Mouse (Mus musculus) ES-E14 (cell line): ENCODE data around the gene Rxfp1. TPM values are rescaled to one million over a fixed set of nuclear protein-coding genes. Genes with fewer than 3 reads are reported as not detected.

ENCODE experiments used
- DNase-seq: peaks from one replicate; pipeline ENCODE4 v3.0.0-alpha.2; 2013; ENCODE audit warnings: low read depth, low spot score
- H3K27ac ChIP-seq: 2 replicates; pipeline ENCODE4 v1.5.1; 2012; ENCODE audit warnings: low read depth, mild to moderate bottlenecking, low read length, moderate library complexity, mixed read lengths; ENCODE audit not compliant: poor library complexity, insufficient read depth, severe bottlenecking
- H3K36me3 ChIP-seq: 2 replicates; pipeline ENCODE4 v1.6.1; 2012; ENCODE audit warnings: mild to moderate bottlenecking, low read length, moderate library complexity, mixed read lengths; ENCODE audit not compliant: control insufficient read depth, poor library complexity, insufficient read depth, severe bottlenecking
- H3K4me1 ChIP-seq, 2 experiments: fragments of 150-350 bp in 1 of 2; sonication (generic) in 1 of 2; 2 replicates each; pipeline ENCODE4 v1.6.1; 2012; ENCODE audit warnings: low read length in 2 of 2, mild to moderate bottlenecking in 1 of 2, mixed read lengths in 1 of 2; ENCODE audit not compliant: control insufficient read depth in 2 of 2, insufficient read depth in 2 of 2, poor library complexity in 1 of 2
- H3K4me3 ChIP-seq, 2 experiments: fragments of 150-350 bp in 1 of 2; sonication (generic) in 1 of 2; 2 replicates each; pipeline ENCODE4 v1.5.1; 2012; ENCODE audit warnings: low read length in 2 of 2, low read depth in 1 of 2, mild to moderate bottlenecking in 1 of 2, mixed read lengths in 1 of 2; ENCODE audit not compliant: insufficient read depth in 1 of 2, poor library complexity in 1 of 2, severe bottlenecking in 1 of 2
- H3K9ac ChIP-seq: 2 replicates; pipeline ENCODE4 v1.6.1; 2012; ENCODE audit warnings: low read depth, mild to moderate bottlenecking, low read length, mixed read lengths; ENCODE audit not compliant: poor library complexity, insufficient read depth, severe bottlenecking
- H3K9me3 ChIP-seq: fragments of 150-350 bp; sonication (generic); 2 replicates; pipeline ENCODE4 v1.6.1; 2012; ENCODE audit warnings: low read depth, mild to moderate bottlenecking, low read length; ENCODE audit not compliant: control insufficient read depth, insufficient read depth
- CHD2 ChIP-seq: IDR thresholded peaks from 2 replicates; pipeline ENCODE4 v1.6.1; 2014; ENCODE audit warnings: mild to moderate bottlenecking, low read depth, low read length, inconsistent platforms
- HCFC1 ChIP-seq: IDR thresholded peaks from 2 replicates; pipeline ENCODE4 v1.6.1; 2012; ENCODE audit warnings: low read length, inconsistent platforms, borderline replicate concordance; ENCODE audit not compliant: insufficient read depth
- MAFK ChIP-seq: IDR thresholded peaks from 2 replicates; pipeline ENCODE4 v1.6.1; 2014; ENCODE audit warnings: mild to moderate bottlenecking, low read depth, low read length, inconsistent platforms; ENCODE audit not compliant: insufficient read depth
- ZC3H11A ChIP-seq: IDR thresholded peaks from 2 replicates; pipeline ENCODE4 v1.6.1; 2012; ENCODE audit warnings: low read depth, mild to moderate bottlenecking, inconsistent platforms, low read length, borderline replicate concordance
- ZNF384 ChIP-seq: IDR thresholded peaks from 2 replicates; pipeline ENCODE4 v1.6.1; 2012; ENCODE audit warnings: low read depth, low read length, inconsistent platforms
- in situ Hi-C, 2 experiments: fragments of 600-800 bp; cut with MboI; formaldehyde crosslinking; loops; one replicate each; pipeline ENCODE4 v1.15.1; 2025; ENCODE audit warnings: low sequenced_read_pairs in 2 of 2, inconsistent platforms in 1 of 2; ENCODE audit not compliant: unreplicated experiment in 2 of 2
- total RNA-seq: library from RNA; depleted of rRNA; stranded (reverse); fragments of 300-350 nt; gene quantifications from 2 replicates; pipeline ENCODE4 v1.2.3, GENCODE M21; 2012

Gene Rxfp1
- total RNA-seq, 1 experiment, result 0.04 TPM

DNA sequence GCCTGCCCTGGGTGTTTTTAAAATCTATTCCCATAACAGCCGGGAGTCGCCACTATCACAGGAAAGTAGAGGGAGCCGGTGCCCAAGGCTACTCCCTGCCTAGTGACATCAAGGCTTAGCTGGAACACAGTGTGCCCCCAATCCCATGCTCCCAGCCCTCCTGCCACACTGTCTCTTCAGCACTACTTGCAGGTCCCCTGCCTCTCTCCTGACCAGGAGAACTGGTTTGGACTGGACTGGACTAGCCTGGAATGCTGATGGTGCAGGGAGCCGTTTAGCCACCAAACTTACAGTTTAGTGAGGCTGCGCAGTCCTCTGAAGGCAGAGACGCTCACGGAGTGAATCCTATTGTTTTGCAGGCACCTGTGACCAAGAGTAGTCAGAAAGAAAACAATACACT, 67.1 kb downstream of the Rxfp1 start:
- Histone ChIP-seq H3K27ac (no peak overlapping the region), H3K4me3 (peak overlapping the region in 1 of 2 experiments; percentile 28; a peak in 1 of 4 replicates), H3K36me3 (no peaks in the 10 kb centered on the region), H3K4me1 (0 out of 4 replicates have a peak, but pooled peaks cover 0 to 2% of the 10 kb centered on the region in 2 experiments), H3K9me3 (no peaks in the 10 kb centered on the region), H3K9ac (no peak overlapping the region)
- TF ChIP-seq ZC3H11A, result no peak
- TF ChIP-seq CHD2, result no peak
- no peak for TF ChIP-seq MAFK
- no peak for TF ChIP-seq HCFC1
- TF ChIP-seq ZNF384, result no peak
- in situ Hi-C loops, result loop anchor here in 1 of 2 experiments (10.0 kb wide), 1 partner anchor 134 kb away; no protein-coding TSS in a partner anchor
- DNase-seq, result no peak

DNA sequence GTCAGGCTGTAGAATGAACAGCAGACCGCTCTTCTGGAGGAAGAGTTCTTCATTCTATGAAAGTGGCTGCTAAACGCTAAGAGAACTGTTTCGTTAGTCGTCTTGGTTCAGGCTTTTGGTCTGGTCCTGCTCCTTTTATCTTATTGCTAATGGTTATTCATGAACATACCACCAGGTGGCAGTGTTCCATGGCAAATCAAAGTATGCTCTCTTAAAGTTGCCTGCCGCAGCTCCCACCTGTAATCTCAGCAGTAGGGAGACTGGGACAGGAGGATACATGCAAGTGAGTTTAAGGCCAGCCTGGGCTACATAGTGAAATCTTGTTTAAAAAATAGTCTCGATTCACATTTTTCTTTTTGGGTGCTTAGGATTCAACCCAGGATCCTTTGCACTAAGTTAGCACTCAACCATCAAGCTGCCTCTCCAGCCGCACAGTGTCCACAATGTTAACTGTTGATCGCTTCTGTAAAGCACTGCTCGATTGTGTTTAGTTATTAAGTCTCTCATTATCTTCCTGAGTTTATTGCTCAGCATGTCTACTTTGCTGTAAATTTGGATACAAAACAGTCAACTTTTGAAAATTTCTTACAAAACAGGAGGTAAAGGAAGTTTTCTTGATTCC, 72.8 kb downstream of the Rxfp1 start:
- Histone ChIP-seq H3K36me3 (no peaks in the 10 kb centered on the region), H3K9me3 (no peaks in the 10 kb centered on the region), H3K27ac (no peak overlapping the region), H3K9ac (no peak overlapping the region), H3K4me1 (no peaks in the 10 kb centered on the region), H3K4me3 (no peak overlapping the region)
- in situ Hi-C loops, result loop anchor here in 1 of 2 experiments (5.0 kb wide), 1 partner anchor 147 kb away; no protein-coding TSS in a partner anchor
- DNase-seq, result peak; percentile 65
- no peak for TF ChIP-seq MAFK
- peak; percentile 71; the same call in 1 of the 2 replicates for TF ChIP-seq ZC3H11A
- TF ChIP-seq HCFC1, result no peak
- no peak for TF ChIP-seq CHD2
- TF ChIP-seq ZNF384, result no peak

DNA sequence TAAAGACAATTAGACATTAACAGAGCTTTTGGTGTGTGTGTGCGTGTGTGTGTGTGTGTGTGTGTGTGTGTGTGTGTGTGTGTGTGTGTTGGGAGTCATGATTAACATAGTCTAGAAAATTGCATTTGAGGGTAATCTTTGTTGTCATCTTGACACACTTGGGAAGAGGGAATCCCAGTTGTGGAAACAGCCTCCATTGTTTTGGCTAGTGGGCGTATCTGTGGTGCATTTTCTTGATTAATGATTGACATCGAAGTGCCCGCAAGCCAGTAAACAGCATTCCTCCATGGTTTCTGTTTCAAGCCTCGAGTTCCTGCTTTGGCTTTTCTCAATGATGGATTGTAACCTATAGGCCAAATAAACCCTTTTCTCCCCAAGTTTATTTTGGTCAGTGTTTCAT, 81.0 kb downstream of the Rxfp1 start:
- no peaks in the 10 kb centered on the region for H3K36me3 ChIP-seq
- no peak for DNase-seq
- TF ChIP-seq HCFC1, result no peak
- TF ChIP-seq MAFK, result no peak
- TF ChIP-seq CHD2, result no peak
- no peak for TF ChIP-seq ZNF384
- TF ChIP-seq ZC3H11A, result no peak
- H3K9ac ChIP-seq, result no peak overlapping the region
- H3K9me3 ChIP-seq, result no peaks in the 10 kb centered on the region
- no peak overlapping the region for H3K4me3 ChIP-seq
- H3K4me1 ChIP-seq, result no peaks in the 10 kb centered on the region
- in situ Hi-C loops, result no loop called here
- H3K27ac ChIP-seq, result no peak overlapping the region

DNA sequence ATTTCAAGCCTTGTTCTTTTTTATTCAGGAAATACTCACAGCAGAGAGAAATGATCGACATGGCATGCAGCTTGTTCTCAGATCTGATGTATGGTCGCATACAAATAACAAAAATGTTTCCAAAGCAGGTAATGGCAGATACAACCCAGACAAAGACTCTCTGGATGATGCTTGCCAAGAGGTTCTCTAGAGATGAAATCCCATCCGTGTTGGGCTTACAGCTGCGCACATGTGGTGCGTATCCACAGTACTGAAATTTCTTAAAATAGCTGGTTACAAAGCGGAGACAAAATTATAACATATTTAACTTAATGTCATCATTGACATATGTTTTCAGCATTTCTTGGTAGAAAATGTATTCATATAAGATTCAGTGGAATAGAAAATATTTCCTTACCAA, 85.6 kb downstream of the Rxfp1 start:
- no peak for DNase-seq
- H3K9me3 ChIP-seq, result no peaks in the 10 kb centered on the region
- in situ Hi-C loops, result no loop called here
- H3K36me3 ChIP-seq, result no peaks in the 10 kb centered on the region
- no peak overlapping the region for H3K27ac ChIP-seq
- no peak overlapping the region for H3K9ac ChIP-seq
- no peak overlapping the region for H3K4me3 ChIP-seq
- no peak for TF ChIP-seq HCFC1
- TF ChIP-seq MAFK, result no peak
- TF ChIP-seq ZC3H11A, result no peak
- TF ChIP-seq CHD2, result no peak
- no peak for TF ChIP-seq ZNF384
- no peaks in the 10 kb centered on the region for H3K4me1 ChIP-seq
